Mouse (Mus musculus): ENCODE results near the gene Ptpn7. TPM values are rescaled to one million over a fixed set of nuclear protein-coding genes. Genes with fewer than 3 reads are reported as not detected.
"Not testable (repeated sequence)": the region's sequence is repeated elsewhere in the genome, so short reads cannot be mapped to it uniquely, and the experiment has no call there.

The Ptpn7 gene
- total and polyA plus RNA-seq, 2 experiments from 2014 or later = 0.05 TPM

- Histone ChIP-seq H3K9ac (replicated peaks; ENCODE audit: low read length, poor library complexity, severe bottlenecking) (no peak overlapping the region), H3K9me3 (ENCODE audit: low read length) (no peaks in the 10 kb centered on the region), H3K4me3 (ENCODE audit: low read depth, low read length) (no peak overlapping the region), H3K27ac (ENCODE audit: low read depth, low read length) (no peak overlapping the region), H3K36me3 (ENCODE audit: insufficient read depth, low read length) (no peaks in the 10 kb centered on the region), H3K4me2 (ENCODE audit: low read depth, low read length, poor library complexity, severe bottlenecking) (no peak overlapping the region), H3K27me3 (ENCODE audit: insufficient read depth, low read length) (no peaks in the 10 kb centered on the region), H3K4me1 (ENCODE audit: insufficient read depth, low read length) (peaks cover 5% of the 10 kb centered on the region; the same call in 1 of the 2 replicates)
- 85% methylated on average over 8 of the region's 8 CpGs for WGBS
- ATAC-seq (ENCODE audit: low FRiP score) (no peak), DNase-seq (ENCODE audit: low spot score) (no peak)
- TF ChIP-seq CTCF (IDR thresholded peaks at IDR 0.05) = no peak
Observed at GRCm38 (mm10) chr1:135181880-135182623, 49.6 kb downstream of the Ptpn7 start.

DNA sequence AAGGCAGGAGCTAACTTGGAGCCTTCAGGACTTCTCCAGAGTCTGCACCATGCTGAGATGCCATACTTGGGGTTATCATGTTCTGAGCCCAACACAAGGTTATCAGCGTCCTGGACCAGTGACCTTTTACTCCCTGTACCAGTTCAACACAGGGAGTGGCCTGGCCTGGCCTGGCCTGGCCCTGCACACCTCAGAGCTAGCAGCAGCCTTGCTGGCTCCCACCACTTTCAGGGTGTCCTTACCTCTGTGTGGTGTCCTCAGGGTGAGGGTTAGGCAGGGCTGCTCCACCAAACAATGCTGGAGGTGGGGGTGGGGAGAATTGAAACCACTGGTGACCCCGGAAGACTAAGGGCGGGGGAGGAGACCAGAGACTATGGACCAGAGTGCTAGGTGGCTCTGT, 50.5 kb downstream of the Ptpn7 start:
- H3K27me3 ChIP-seq (ENCODE audit: insufficient read depth, low read length) = no peaks in the 10 kb centered on the region
- 75% methylated on average over 3 of the region's 3 CpGs for WGBS
- H3K36me3 ChIP-seq (ENCODE audit: insufficient read depth, low read length) = no peaks in the 10 kb centered on the region
- no peak overlapping the region for H3K4me3 ChIP-seq (ENCODE audit: low read depth, low read length)
- no peak overlapping the region for H3K9ac ChIP-seq (replicated peaks; ENCODE audit: low read length, poor library complexity, severe bottlenecking)
- no peak for TF ChIP-seq CTCF (IDR thresholded peaks at IDR 0.05)
- no peak overlapping the region for H3K4me2 ChIP-seq (ENCODE audit: low read depth, low read length, poor library complexity, severe bottlenecking)
- H3K4me1 ChIP-seq (ENCODE audit: insufficient read depth, low read length) = peaks cover 5% of the 10 kb centered on the region; the same call in 1 of the 2 replicates
- ATAC-seq (ENCODE audit: low FRiP score) (no peak), DNase-seq (ENCODE audit: low spot score) (no peak)
- H3K27ac ChIP-seq (ENCODE audit: low read depth, low read length) = no peak overlapping the region
- no peaks in the 10 kb centered on the region for H3K9me3 ChIP-seq (ENCODE audit: low read length)

DNA sequence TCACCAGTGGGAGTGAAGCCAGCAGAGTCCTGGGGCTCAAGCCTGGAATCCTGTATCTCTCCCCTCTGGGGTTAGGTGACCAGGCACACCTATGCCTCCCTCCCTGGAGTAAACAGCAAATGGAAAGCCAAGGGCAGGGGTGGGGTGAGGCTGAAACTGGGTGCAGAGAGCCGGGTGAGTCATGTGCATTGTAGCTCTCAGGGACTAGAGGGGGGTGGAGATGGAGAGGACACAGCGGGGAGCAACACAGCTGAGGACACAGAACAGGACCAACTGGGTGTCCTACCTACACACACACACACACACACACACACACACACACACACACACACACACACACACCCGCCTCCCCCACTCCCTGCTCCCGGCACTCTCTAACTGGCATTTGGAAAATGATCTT, 50.9 kb downstream of the Ptpn7 start:
- Histone ChIP-seq H3K4me2 (ENCODE audit: low read depth, low read length, poor library complexity, severe bottlenecking) (no peak overlapping the region), H3K9ac (replicated peaks; ENCODE audit: low read length, poor library complexity, severe bottlenecking) (no peak overlapping the region), H3K9me3 (ENCODE audit: low read length) (no peaks in the 10 kb centered on the region), H3K4me3 (ENCODE audit: low read depth, low read length) (no peak overlapping the region), H3K27me3 (ENCODE audit: insufficient read depth, low read length) (no peaks in the 10 kb centered on the region), H3K36me3 (ENCODE audit: insufficient read depth, low read length) (no peaks in the 10 kb centered on the region), H3K4me1 (ENCODE audit: insufficient read depth, low read length) (peaks cover 5% of the 10 kb centered on the region; the same call in 1 of the 2 replicates), H3K27ac (ENCODE audit: low read depth, low read length) (no peak overlapping the region)
- ATAC-seq (ENCODE audit: low FRiP score) = no peak
- TF ChIP-seq CTCF (IDR thresholded peaks at IDR 0.05) = no peak
- no peak for DNase-seq (ENCODE audit: low spot score)
- 80% methylated on average over 4 of the region's 4 CpGs for WGBS

DNA sequence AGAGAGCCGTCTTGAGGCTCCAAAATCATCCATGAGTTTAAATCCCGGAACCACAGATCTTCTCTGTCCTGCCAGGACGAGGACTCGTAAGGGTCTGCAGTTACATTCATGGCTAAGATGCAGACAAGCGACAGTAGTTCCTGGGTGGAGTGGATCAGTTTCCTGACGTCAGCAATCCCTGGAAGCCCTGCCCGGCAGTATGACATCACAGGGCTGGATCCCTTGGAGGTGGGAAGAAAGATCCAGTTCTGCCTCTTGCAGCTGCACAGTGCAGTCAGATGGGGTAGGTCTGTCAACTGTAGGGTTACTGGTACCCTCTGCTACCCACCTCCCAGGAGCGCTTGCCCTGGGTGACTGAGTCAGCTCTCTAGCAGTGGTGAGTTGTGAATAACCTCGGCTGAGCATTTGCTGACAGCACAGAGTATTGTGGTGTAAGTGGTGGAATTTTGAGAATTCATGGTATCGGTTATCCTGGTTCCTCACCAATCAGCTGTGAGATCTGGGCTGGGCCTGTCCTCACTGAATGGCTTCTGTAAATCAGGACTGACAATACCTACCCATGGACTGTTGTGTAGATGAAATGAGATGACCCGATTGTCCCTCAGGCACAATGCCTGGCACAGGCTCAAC, 51.6 kb downstream of the Ptpn7 start:
- H3K9me3 ChIP-seq (ENCODE audit: low read length) = no peaks in the 10 kb centered on the region
- H3K4me3 ChIP-seq (ENCODE audit: low read depth, low read length) = no peak overlapping the region
- H3K9ac ChIP-seq (replicated peaks; ENCODE audit: low read length, poor library complexity, severe bottlenecking) = no peak overlapping the region
- H3K4me1 ChIP-seq (ENCODE audit: insufficient read depth, low read length) = peaks cover 5% of the 10 kb centered on the region; the same call in 1 of the 2 replicates
- no peak overlapping the region for H3K4me2 ChIP-seq (ENCODE audit: low read depth, low read length, poor library complexity, severe bottlenecking)
- TF ChIP-seq CTCF (IDR thresholded peaks at IDR 0.05) = no peak
- WGBS = 69% methylated on average over 11 of the region's 11 CpGs
- H3K27ac ChIP-seq (ENCODE audit: low read depth, low read length) = no peak overlapping the region
- no peaks in the 10 kb centered on the region for H3K36me3 ChIP-seq (ENCODE audit: insufficient read depth, low read length)
- no peak for ATAC-seq (ENCODE audit: low FRiP score)
- H3K27me3 ChIP-seq (ENCODE audit: insufficient read depth, low read length) = no peaks in the 10 kb centered on the region
- DNase-seq (ENCODE audit: low spot score) = no peak

- ATAC-seq (ENCODE audit: low FRiP score) (no peak), DNase-seq (ENCODE audit: low spot score) (no peak)
- Histone ChIP-seq H3K4me1 (ENCODE audit: insufficient read depth, low read length) (peaks cover 5% of the 10 kb centered on the region; the same call in 1 of the 2 replicates), H3K9ac (replicated peaks; ENCODE audit: low read length, poor library complexity, severe bottlenecking) (no peak overlapping the region), H3K27me3 (ENCODE audit: insufficient read depth, low read length) (no peaks in the 10 kb centered on the region), H3K27ac (ENCODE audit: low read depth, low read length) (no peak overlapping the region), H3K9me3 (ENCODE audit: low read length) (no peaks in the 10 kb centered on the region), H3K4me2 (ENCODE audit: low read depth, low read length, poor library complexity, severe bottlenecking) (no peak overlapping the region), H3K36me3 (ENCODE audit: insufficient read depth, low read length) (no peaks in the 10 kb centered on the region), H3K4me3 (ENCODE audit: low read depth, low read length) (no peak overlapping the region)
- 29% methylated on average over 5 of the region's 5 CpGs for WGBS
- TF ChIP-seq CTCF (IDR thresholded peaks at IDR 0.05) = no peak
Observed at GRCm38 (mm10) chr1:135185936-135186335, 53.4 kb downstream of the Ptpn7 start.

DNA sequence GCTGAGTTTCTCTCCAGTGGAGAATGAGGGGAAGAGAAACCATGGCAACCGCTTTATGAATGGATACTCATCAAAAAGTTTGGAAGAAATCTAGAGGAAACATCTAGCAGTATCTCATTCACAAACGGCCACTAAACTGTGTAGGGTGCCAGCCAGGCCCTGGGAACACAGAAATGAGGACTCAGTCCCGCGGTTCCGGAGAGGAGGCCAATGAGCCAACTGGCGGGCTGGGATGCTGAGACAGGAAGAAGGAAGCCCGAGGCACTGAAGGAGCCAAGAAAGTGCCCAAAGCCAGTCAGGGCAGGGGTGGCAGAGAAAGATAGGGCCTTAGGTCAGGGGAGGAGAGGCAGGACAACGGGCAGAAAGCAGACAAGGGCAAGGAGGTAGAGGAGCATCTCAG, 53.9 kb downstream of the Ptpn7 start:
- H3K9me3 ChIP-seq (ENCODE audit: low read length) = no peaks in the 10 kb centered on the region
- no peak overlapping the region for H3K27ac ChIP-seq (ENCODE audit: low read depth, low read length)
- no peak overlapping the region for H3K4me3 ChIP-seq (ENCODE audit: low read depth, low read length)
- H3K4me1 ChIP-seq (ENCODE audit: insufficient read depth, low read length) = peaks cover 5% of the 10 kb centered on the region; the same call in 1 of the 2 replicates
- no peak for ATAC-seq (ENCODE audit: low FRiP score)
- no peak for TF ChIP-seq CTCF (IDR thresholded peaks at IDR 0.05)
- 29% methylated on average over 8 of the region's 8 CpGs for WGBS
- no peak overlapping the region for H3K9ac ChIP-seq (replicated peaks; ENCODE audit: low read length, poor library complexity, severe bottlenecking)
- no peak overlapping the region for H3K4me2 ChIP-seq (ENCODE audit: low read depth, low read length, poor library complexity, severe bottlenecking)
- H3K27me3 ChIP-seq (ENCODE audit: insufficient read depth, low read length) = no peaks in the 10 kb centered on the region
- DNase-seq (ENCODE audit: low spot score) = peak; percentile 32
- H3K36me3 ChIP-seq (ENCODE audit: insufficient read depth, low read length) = no peaks in the 10 kb centered on the region

DNA sequence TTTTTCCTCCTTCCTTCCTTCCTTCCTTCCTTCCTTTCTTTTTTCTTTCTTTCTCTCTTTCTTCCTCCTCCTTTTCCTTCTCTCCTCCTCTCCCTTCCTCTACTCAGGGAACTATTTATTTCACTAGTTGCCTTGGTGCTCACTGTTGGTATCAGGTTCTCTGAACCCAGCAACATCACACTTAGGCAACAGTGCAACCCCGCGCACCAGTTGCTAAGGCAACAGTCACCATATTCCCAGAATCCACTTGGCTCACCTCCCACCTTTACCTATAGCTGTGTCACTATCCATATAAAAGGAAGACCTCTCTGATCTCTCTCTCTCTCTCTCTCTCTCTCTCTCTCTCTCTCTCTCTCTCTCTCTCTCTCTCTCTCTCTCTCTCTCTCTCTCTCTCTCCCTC, 54.5 kb downstream of the Ptpn7 start:
- not testable (repeated sequence) for H3K4me3 ChIP-seq (ENCODE audit: low read depth, low read length); H3K36me3 ChIP-seq (ENCODE audit: insufficient read depth, low read length); H3K9ac ChIP-seq (replicated peaks; ENCODE audit: low read length, poor library complexity, severe bottlenecking); H3K27ac ChIP-seq (ENCODE audit: low read depth, low read length); H3K9me3 ChIP-seq (ENCODE audit: low read length); H3K27me3 ChIP-seq (ENCODE audit: insufficient read depth, low read length); ATAC-seq (ENCODE audit: low FRiP score); H3K4me1 ChIP-seq (ENCODE audit: insufficient read depth, low read length); DNase-seq (ENCODE audit: low spot score); H3K4me2 ChIP-seq (ENCODE audit: low read depth, low read length, poor library complexity, severe bottlenecking)
- WGBS = 40% methylated on average over 2 of the region's 2 CpGs
